Mouse (Mus musculus) megakaryocyte, embryonic 14.5 days (primary cell): ENCODE measurements around the gene Itih5.

ENCODE experiments used
- FLI1 ChIP-seq: IDR thresholded peaks from 2 replicates; pipeline ENCODE4 v1.6.1; 2012; ENCODE audit warnings: low read length, inconsistent platforms, mixed read lengths
- GATA1 ChIP-seq: IDR thresholded peaks from 3 replicates; pipeline ENCODE4 v1.6.1; 2012; ENCODE audit warnings: mixed read lengths, low read length, inconsistent platforms, borderline replicate concordance

DNA sequence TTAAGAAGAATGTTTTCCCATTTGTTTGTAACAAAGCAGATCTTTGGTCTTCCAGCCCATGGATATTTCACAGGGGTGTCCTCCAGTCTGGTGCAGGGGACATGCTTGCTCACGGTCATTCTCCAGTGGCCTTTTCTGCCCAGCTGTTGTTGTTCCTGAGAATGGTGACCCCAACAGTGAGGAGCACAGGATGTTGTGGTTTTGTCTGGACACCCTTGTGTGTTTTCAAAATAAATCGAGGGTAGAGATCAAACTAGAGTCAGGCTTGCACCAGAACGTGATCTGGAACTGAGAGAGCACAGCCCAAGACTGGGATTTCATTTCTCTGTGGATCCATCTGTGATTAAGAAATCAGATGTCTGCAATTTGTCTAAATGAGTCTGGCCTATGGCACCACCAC lies 40.2 kb downstream of the Itih5 start:
- TF ChIP-seq GATA1 (no peak), FLI1 (no peak)
